Mouse (Mus musculus) heart, postnatal 0 days (tissue): ENCODE results near the gene Rpl28. TPM values are rescaled to one million over a fixed set of nuclear protein-coding genes. Genes with fewer than 3 reads are reported as not detected.

Source experiments
- ATAC-seq: fragments of 200-750 bp; cut with Nextera tagmentation; 2 replicates; pipeline ENCODE4 v1.8.0; 2017; ENCODE audit warnings: low read depth, moderate number of reproducible peaks, moderate library complexity; ENCODE audit not compliant: insufficient read depth
- DNase-seq: peaks from one replicate; pipeline ENCODE4 v3.0.0-alpha.2; 2016; ENCODE audit warnings: low spot score
- H3K27ac ChIP-seq: fragments of 300-500 bp; sonication (generic); 2 replicates; pipeline ENCODE4 v1.5.1; 2014; ENCODE audit warnings: low read depth, mild to moderate bottlenecking
- H3K27me3 ChIP-seq: fragments of 300-500 bp; sonication (generic); 2 replicates; pipeline ENCODE4 v1.6.1; 2014; ENCODE audit warnings: low read length, mixed read lengths; ENCODE audit not compliant: control insufficient read depth, insufficient read depth
- H3K36me3 ChIP-seq: fragments of 300-500 bp; sonication (generic); replicated peaks from 2 replicates; pipeline ENCODE4 v1.6.1; 2014; ENCODE audit warnings: low read length, mixed read lengths; ENCODE audit not compliant: control insufficient read depth, insufficient read depth
- H3K4me1 ChIP-seq: fragments of 300-500 bp; sonication (generic); 2 replicates; pipeline ENCODE4 v1.6.1; 2014; ENCODE audit warnings: antibody characterized with exemption; ENCODE audit not compliant: control insufficient read depth, insufficient read depth
- H3K4me2 ChIP-seq: fragments of 300-500 bp; sonication (generic); 2 replicates; pipeline ENCODE4 v1.6.1; 2014; ENCODE audit warnings: low read depth, mild to moderate bottlenecking, low read length, moderate library complexity
- H3K4me3 ChIP-seq: fragments of 300-500 bp; sonication (generic); 2 replicates; pipeline ENCODE4 v1.5.1; 2014; ENCODE audit warnings: low read depth, low read length
- H3K9ac ChIP-seq: fragments of 300-500 bp; sonication (generic); replicated peaks from 2 replicates; pipeline ENCODE4 v1.6.1; 2014; ENCODE audit warnings: low read depth, low read length, mixed read lengths
- H3K9me3 ChIP-seq: fragments of 300-500 bp; sonication (generic); replicated peaks from 2 replicates; pipeline ENCODE4 v1.6.1; 2016; ENCODE audit warnings: low read length; ENCODE audit not compliant: control insufficient read depth
- CTCF ChIP-seq: IDR thresholded peaks from 2 replicates; pipeline ENCODE4 v1.5.1; 2016; ENCODE audit warnings: antibody characterized with exemption, control low read depth, low read depth
- EP300 ChIP-seq: IDR thresholded peaks from 2 replicates; pipeline ENCODE4 v1.6.1; 2016; ENCODE audit warnings: antibody characterized with exemption, low read depth
- WGBS: fragments of 180-500 bp; shearing (Covaris S2); extraction: QIAGEN DNeasy Blood & Tissue Kit; methylation state at CpG from one replicate; pipeline ENCODE4 v1.1.7; 2014; 5-methylcytosine and 5-hydroxymethylcytosine counted together
- polyA plus RNA-seq: library from polyadenylated mRNA; unstranded; fragments of >200 nt; fragmentation: Nextera tagmentation; extraction: Ambion mirVana; gene quantifications from 2 replicates; pipeline ENCODE4 v1.2.1, GENCODE M21; 2015
- total RNA-seq: library from RNA; depleted of rRNA; stranded (reverse); fragments of >200 nt; gene quantifications from 2 replicates; pipeline ENCODE4 v1.2.3, GENCODE M21; 2014; ENCODE audit warnings: low replicate concordance

The Rpl28 gene
- total and polyA plus RNA-seq, 2 experiments from 2014 or later = 141 to 269 TPM

DNA sequence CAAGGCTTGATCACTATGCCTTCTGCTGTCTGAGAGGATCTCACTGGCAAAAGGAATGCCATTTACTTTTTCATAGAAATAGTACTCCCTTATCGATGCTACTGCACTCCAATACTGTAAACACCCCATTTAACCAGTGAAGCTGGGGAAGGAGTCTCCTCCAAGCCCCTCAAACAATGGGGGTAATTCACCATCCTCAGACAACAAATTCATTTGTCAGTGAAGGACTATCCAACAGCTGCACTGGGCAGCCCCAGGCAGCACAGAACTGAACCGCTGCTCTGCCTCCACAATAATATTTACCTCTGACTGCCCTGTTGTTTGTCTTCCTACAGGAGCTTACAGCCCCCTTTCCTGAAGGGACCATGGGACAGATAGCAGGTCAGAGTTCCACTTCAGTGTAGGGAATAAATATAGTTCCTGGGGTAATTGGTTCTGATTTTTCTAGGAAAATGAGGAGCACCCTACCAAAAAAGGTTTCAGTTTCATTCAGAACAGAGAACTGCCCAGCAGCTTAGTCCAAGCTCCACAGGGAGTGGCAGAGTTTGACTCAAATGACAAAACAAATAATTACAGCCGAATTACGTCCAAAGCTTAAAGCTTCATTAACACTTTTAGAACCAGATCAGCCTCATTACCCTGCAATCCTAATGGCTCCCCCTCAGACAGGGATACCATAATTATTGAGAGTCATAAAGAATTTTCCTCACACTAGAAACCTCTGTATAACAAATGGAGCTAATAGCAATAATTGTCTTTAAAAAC, 27.5 kb upstream of the Rpl28 start:
- H3K4me1 ChIP-seq = no peaks in the 10 kb centered on the region
- no peaks in the 10 kb centered on the region for H3K9me3 ChIP-seq
- no peak overlapping the region for H3K9ac ChIP-seq
- 28% methylated on average over 4 of the region's 4 CpGs for WGBS
- no peaks in the 10 kb centered on the region for H3K36me3 ChIP-seq
- ATAC-seq = no peak
- H3K4me2 ChIP-seq = no peak overlapping the region
- no peak for DNase-seq
- H3K4me3 ChIP-seq = no peak overlapping the region
- TF ChIP-seq CTCF = no peak
- no peak for TF ChIP-seq EP300
- H3K27me3 ChIP-seq = 0 out of 2 replicates have a peak, but pooled peaks cover 4% of the 10 kb centered on the region
- no peak overlapping the region for H3K27ac ChIP-seq

- Histone ChIP-seq H3K9me3 (no peaks in the 10 kb centered on the region; the same call in 1 of the 2 replicates), H3K4me2 (no peak within 1 kb of the TSS), H3K4me1 (no peaks in the 10 kb centered on the region), H3K4me3 (no peak within 1 kb of the TSS), H3K36me3 (no peaks in the 10 kb centered on the region), H3K9ac (no peak within 1 kb of the TSS), H3K27ac (no peak within 1 kb of the TSS), H3K27me3 (peaks cover 20% of the 10 kb centered on the region)
- TF ChIP-seq EP300 (no peak), CTCF (no peak)
- ATAC-seq = no peak
- no peak for DNase-seq
- 67% methylated on average over 5 of the region's 5 CpGs for WGBS
Observed at GRCm38 (mm10) chr7:4771202-4771601, 21.5 kb upstream of the Rpl28 start, which contains the start of gene Fam71e2. Gene Fam71e2 (minus strand): TSS chr7:4771302.

DNA sequence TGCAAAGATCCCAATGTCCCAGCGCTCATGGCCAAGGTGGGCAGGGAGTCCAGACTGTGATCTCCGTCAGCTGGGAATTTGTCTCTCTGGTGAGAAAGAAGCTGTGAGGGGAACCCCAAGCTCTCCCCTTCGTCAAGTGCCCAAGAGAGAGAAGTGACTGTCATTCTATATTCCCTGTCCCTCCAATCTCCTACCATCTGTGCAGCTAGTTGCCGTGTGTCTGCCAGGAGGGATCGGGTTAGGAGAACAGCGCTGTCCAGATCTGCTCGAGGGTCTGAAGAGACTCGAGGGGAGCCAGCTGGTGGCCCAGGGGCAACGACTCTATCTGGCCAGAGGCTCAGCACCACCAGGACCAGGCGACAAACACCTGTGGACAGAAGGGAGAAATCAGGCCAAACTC, 16.5 kb upstream of the Rpl28 start:
- no peak overlapping the region for H3K27ac ChIP-seq
- H3K36me3 ChIP-seq = no peaks in the 10 kb centered on the region
- DNase-seq (no peak), ATAC-seq (no peak)
- no peaks in the 10 kb centered on the region for H3K4me1 ChIP-seq
- no peak overlapping the region for H3K4me3 ChIP-seq
- TF ChIP-seq EP300 (no peak), CTCF (no peak)
- no peak overlapping the region for H3K9ac ChIP-seq
- H3K4me2 ChIP-seq = no peak overlapping the region
- H3K9me3 ChIP-seq = no peaks in the 10 kb centered on the region; the same call in 1 of the 2 replicates
- WGBS = 35% methylated on average over 10 of the region's 10 CpGs
- H3K27me3 ChIP-seq = peaks cover 61% of the 10 kb centered on the region

DNA sequence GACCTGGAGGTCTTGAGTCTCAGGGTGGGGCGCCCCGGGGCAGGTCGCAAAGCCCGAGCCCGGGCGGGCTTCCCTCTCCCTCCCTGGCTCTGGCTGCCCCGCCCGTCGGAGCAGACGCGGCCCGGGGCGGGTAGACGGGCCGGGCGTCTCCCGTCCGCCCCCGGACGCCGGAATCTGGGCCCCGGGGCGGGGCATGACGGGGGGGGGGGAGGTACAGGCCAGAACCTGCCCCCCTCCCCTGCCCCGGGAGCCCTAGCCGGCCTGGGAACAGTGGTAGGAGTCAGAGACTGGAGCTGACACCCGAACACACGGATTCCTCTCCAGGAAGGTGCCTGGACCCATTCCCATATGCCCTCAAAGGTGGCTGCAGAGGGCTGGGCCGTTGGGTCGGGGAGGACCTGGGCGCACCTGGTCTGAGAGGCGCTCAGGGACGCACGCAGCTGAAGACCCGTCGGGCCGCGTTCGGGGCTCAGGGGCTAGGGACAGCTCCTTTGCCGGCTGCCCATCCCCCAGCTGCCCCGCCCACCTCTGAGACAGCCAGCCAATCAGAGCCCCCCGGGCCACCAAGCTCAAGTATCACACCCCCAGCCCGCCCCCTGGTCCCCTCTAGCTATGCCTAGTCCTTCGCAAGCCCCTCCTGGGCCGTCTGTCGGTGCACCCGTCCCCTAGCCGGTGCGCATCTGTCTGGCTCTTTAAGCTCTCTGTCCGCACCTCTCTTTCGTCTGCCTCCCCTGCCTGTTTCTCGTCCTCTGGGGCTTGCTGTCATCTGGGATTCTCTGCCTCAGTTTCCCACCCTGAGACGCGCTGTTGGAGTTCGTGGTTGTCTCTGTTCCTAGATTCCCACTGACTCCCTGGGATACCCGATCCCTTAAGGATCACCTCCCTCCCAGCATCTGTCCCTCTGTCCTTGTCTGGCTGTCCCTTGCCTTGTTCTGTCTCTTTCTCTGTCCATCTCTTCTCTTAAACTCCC, 15.5 kb upstream of the Rpl28 start:
- Histone ChIP-seq H3K27me3 (peaks cover 61% of the 10 kb centered on the region), H3K36me3 (no peaks in the 10 kb centered on the region), H3K4me1 (no peaks in the 10 kb centered on the region), H3K27ac (no peak overlapping the region), H3K4me3 (peak overlapping the region; percentile 36), H3K9ac (0 out of 2 replicates have a peak overlapping the region, but pooled peaks have one; percentile 18), H3K4me2 (peak overlapping the region; percentile 55), H3K9me3 (no peaks in the 10 kb centered on the region; the same call in 1 of the 2 replicates)
- no peak for DNase-seq
- ATAC-seq = peak; percentile 39
- TF ChIP-seq EP300 = no peak
- no peak for TF ChIP-seq CTCF
- WGBS = 1% methylated on average over 41 of the region's 56 CpGs

- Histone ChIP-seq H3K27me3 (peaks cover 61% of the 10 kb centered on the region), H3K4me1 (no peaks in the 10 kb centered on the region), H3K4me3 (no peak overlapping the region), H3K9ac (no peak overlapping the region), H3K4me2 (no peak overlapping the region), H3K27ac (no peak overlapping the region), H3K36me3 (no peaks in the 10 kb centered on the region), H3K9me3 (no peaks in the 10 kb centered on the region)
- ATAC-seq (no peak), DNase-seq (no peak)
- TF ChIP-seq CTCF (no peak), EP300 (no peak)
- WGBS = 6% methylated on average over 19 of the region's 20 CpGs
Observed at GRCm38 (mm10) chr7:4777851-4778637, 14.6 kb upstream of the Rpl28 start.
